Mouse (Mus musculus) midbrain, postnatal 0 days (tissue): Measurements from ENCODE around the gene Reep6. TPM values are rescaled to one million over a fixed set of nuclear protein-coding genes. Genes with fewer than 3 reads are reported as not detected.

Experiments used
- ATAC-seq: fragments of 200-750 bp; cut with Nextera tagmentation; 2 replicates; pipeline ENCODE4 v1.8.0; 2017; ENCODE audit warnings: moderate number of reproducible peaks, mild to moderate bottlenecking, moderate TSS enrichment, moderate library complexity; ENCODE audit not compliant: low FRiP score
- DNase-seq: peaks from one replicate; pipeline ENCODE4 v3.0.0-alpha.2; 2015; ENCODE audit warnings: low spot score
- H3K27ac ChIP-seq: fragments of 300-500 bp; sonication (generic); 2 replicates; pipeline ENCODE4 v1.5.1; 2014; ENCODE audit warnings: low read depth, mild to moderate bottlenecking, low read length, mixed read lengths
- H3K27me3 ChIP-seq: fragments of 300-500 bp; sonication (generic); 2 replicates; pipeline ENCODE4 v1.6.1; 2014; ENCODE audit warnings: low read length, control low read depth, mixed read lengths; ENCODE audit not compliant: insufficient read depth
- H3K36me3 ChIP-seq: fragments of 300-500 bp; sonication (generic); 2 replicates; pipeline ENCODE4 v1.6.1; 2014; ENCODE audit warnings: low read length, control low read depth, mixed read lengths; ENCODE audit not compliant: insufficient read depth
- H3K4me1 ChIP-seq: fragments of 300-500 bp; sonication (generic); 2 replicates; pipeline ENCODE4 v1.6.1; 2014; ENCODE audit warnings: mild to moderate bottlenecking, control low read depth, antibody characterized with exemption, low read length, mixed read lengths; ENCODE audit not compliant: insufficient read depth
- H3K4me2 ChIP-seq: fragments of 300-500 bp; sonication (generic); 2 replicates; pipeline ENCODE4 v1.6.1; 2014; ENCODE audit warnings: low read depth, mild to moderate bottlenecking, low read length, mixed read lengths; ENCODE audit not compliant: poor library complexity, severe bottlenecking
- H3K4me3 ChIP-seq: fragments of 300-500 bp; sonication (generic); 2 replicates; pipeline ENCODE4 v1.5.1; 2014; ENCODE audit warnings: low read depth, mild to moderate bottlenecking, low read length, moderate library complexity
- H3K9ac ChIP-seq: fragments of 300-500 bp; sonication (generic); replicated peaks from 2 replicates; pipeline ENCODE4 v1.6.1; 2014; ENCODE audit warnings: mild to moderate bottlenecking, low read length, moderate library complexity, mixed read lengths; ENCODE audit not compliant: poor library complexity, severe bottlenecking
- H3K9me3 ChIP-seq: fragments of 300-500 bp; sonication (generic); 2 replicates; pipeline ENCODE4 v1.6.1; 2016; ENCODE audit warnings: low read length, control low read depth
- CTCF ChIP-seq: IDR thresholded peaks from 2 replicates; pipeline ENCODE4 v1.5.1; 2016; ENCODE audit warnings: antibody characterized with exemption, mild to moderate bottlenecking
- WGBS: fragments of 180-500 bp; shearing (Covaris S2); extraction: QIAGEN DNeasy Blood & Tissue Kit; methylation state at CpG from one replicate; pipeline ENCODE4 v1.1.7; 2014; 5-methylcytosine and 5-hydroxymethylcytosine counted together
- polyA plus RNA-seq: library from polyadenylated mRNA; unstranded; fragments of >200 nt; fragmentation: Nextera tagmentation; extraction: Ambion mirVana; gene quantifications from 2 replicates; pipeline ENCODE4 v1.2.1, GENCODE M21; 2015
- total RNA-seq: library from RNA; depleted of rRNA; stranded (reverse); fragments of >200 nt; gene quantifications from 2 replicates; pipeline ENCODE4 v1.2.3, GENCODE M21; 2014

The Reep6 gene
- total and polyA plus RNA-seq, 2 experiments from 2014 or later = 5.3 to 7.0 TPM

- peak; percentile 95 for DNase-seq
- ATAC-seq = peak; percentile 45
- Histone ChIP-seq H3K4me1 (peaks cover 23% of the 10 kb centered on the region), H3K4me3 (peak within 1 kb of the TSS; percentile 50), H3K9me3 (no peaks in the 10 kb centered on the region), H3K27ac (peak within 1 kb of the TSS; percentile 100), H3K27me3 (no peaks in the 10 kb centered on the region), H3K4me2 (peak within 1 kb of the TSS; percentile 91), H3K36me3 (peaks cover 10% of the 10 kb centered on the region), H3K9ac (peak within 1 kb of the TSS; percentile 78)
- peak; percentile 79 for TF ChIP-seq CTCF
- WGBS = under 1% methylated on average over 26 of the region's 26 CpGs
Observed at GRCm38 (mm10) chr10:80295618-80296425, 33.9 kb upstream of the Reep6 start, which contains the start of gene Apc2. Gene Apc2, plus strand, starts transcription at chr10:80295977.

GRCm38 (mm10) chr10:80296824-80297223 is 32.9 kb upstream of the Reep6 start:
- H3K4me2 ChIP-seq = peak overlapping the region; percentile 91
- TF ChIP-seq CTCF = no peak
- peaks cover 10% of the 10 kb centered on the region for H3K36me3 ChIP-seq
- 83% methylated on average over 5 of the region's 5 CpGs for WGBS
- peak overlapping the region; percentile 50 for H3K4me3 ChIP-seq
- ATAC-seq = no peak
- H3K27me3 ChIP-seq = no peaks in the 10 kb centered on the region
- H3K27ac ChIP-seq = peak overlapping the region; percentile 100
- DNase-seq = no peak
- H3K9me3 ChIP-seq = no peaks in the 10 kb centered on the region
- peak overlapping the region; percentile 78 for H3K9ac ChIP-seq
- H3K4me1 ChIP-seq = peaks cover 28% of the 10 kb centered on the region

GRCm38 (mm10) chr10:80297526-80298133 is 32.1 kb upstream of the Reep6 start:
- 0 out of 2 replicates have a peak, but pooled peaks have one; percentile 1 for TF ChIP-seq CTCF
- ATAC-seq (no peak), DNase-seq (no peak)
- H3K4me3 ChIP-seq = no peak overlapping the region
- H3K4me1 ChIP-seq = peaks cover 36% of the 10 kb centered on the region
- H3K9me3 ChIP-seq = no peaks in the 10 kb centered on the region
- peaks cover 16% of the 10 kb centered on the region for H3K36me3 ChIP-seq
- WGBS = 58% methylated on average over 8 of the region's 8 CpGs
- no peaks in the 10 kb centered on the region for H3K27me3 ChIP-seq
- peak overlapping the region; percentile 91 for H3K4me2 ChIP-seq
- H3K27ac ChIP-seq = peak overlapping the region; percentile 100
- H3K9ac ChIP-seq = peak overlapping the region; percentile 78

GRCm38 (mm10) chr10:80298571-80299281 is 31.0 kb upstream of the Reep6 start:
- 2% methylated on average over 26 of the region's 26 CpGs for WGBS
- Histone ChIP-seq H3K27ac (peak overlapping the region; percentile 100), H3K9ac (peak overlapping the region; percentile 91), H3K27me3 (no peaks in the 10 kb centered on the region), H3K4me2 (peak overlapping the region; percentile 91), H3K4me3 (peak overlapping the region; percentile 58), H3K4me1 (peaks cover 40% of the 10 kb centered on the region), H3K9me3 (no peaks in the 10 kb centered on the region), H3K36me3 (peaks cover 16% of the 10 kb centered on the region)
- ATAC-seq = peak; percentile 82
- TF ChIP-seq CTCF = peak; percentile 69
- peak; percentile 96 for DNase-seq

GRCm38 (mm10) chr10:80299301-80299700 is 30.5 kb upstream of the Reep6 start:
- Histone ChIP-seq H3K9ac (peak overlapping the region; percentile 91), H3K27me3 (no peaks in the 10 kb centered on the region), H3K4me2 (peak overlapping the region; percentile 91), H3K9me3 (no peaks in the 10 kb centered on the region), H3K36me3 (peaks cover 13% of the 10 kb centered on the region), H3K4me1 (peaks cover 40% of the 10 kb centered on the region), H3K27ac (peak overlapping the region; percentile 100), H3K4me3 (peak overlapping the region; percentile 58)
- DNase-seq = peak; percentile 67
- peak; percentile 2; the same call in 1 of the 2 replicates for ATAC-seq
- TF ChIP-seq CTCF = no peak
- WGBS = 5% methylated on average over 15 of the region's 15 CpGs
